ENCODE assay signal across 10 mouse cellular contexts in the genomic region with DNA sequence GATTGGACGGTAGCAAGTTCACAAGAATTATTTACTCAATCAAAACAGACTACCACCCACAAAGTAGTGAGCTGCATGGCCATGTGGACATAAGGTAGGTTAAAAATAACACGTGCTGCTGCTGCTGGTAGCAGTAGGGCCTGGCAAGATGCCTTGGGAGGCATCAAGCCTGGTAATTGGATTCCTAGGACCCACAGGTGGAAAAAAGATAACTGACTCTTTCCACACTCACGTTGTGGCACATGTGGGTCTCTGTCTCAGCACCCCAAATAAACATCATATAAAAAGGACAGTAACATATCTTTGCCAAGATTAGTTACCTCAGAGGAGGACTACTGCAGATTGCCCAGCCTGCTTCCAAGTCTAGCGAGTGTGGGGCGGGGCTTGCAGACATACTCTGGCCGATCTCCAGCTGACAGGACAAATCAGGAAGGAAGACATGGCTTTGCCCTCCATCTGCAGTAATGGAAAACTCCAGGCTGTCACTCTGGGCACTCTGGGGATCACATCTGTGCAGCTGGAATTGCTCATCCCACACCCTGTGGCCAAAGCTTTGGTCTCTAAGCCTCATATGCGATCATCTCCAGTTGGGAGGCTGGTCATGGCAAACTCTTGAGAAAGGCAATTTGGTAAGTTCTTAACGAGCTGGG.
DNase-seq lines count a peak whose midpoint lies in the region; ATAC-seq lines count a peak whose summit lies in the region.
"Had no signal": no experiment of that assay in that cellular context is flagged by ENCODE, and none has a peak within 500 bp of the region (broad histone marks: within the 10 kb centered on the region; RNA-seq: fewer than 3 reads in every experiment).

No protein-coding gene starts in this region.

- H3K36me3 ChIP-seq in heart, embryonic 11.5 days (ENCODE audit: control insufficient read depth, insufficient read depth, low read length): no peaks in the 10 kb centered on the region
- H3K36me3 ChIP-seq: intestine, embryonic 15.5 days had no signal

- peaks cover 5% of the 10 kb centered on the region for H3K4me1 ChIP-seq in heart, embryonic 11.5 days (ENCODE audit: control insufficient read depth, insufficient read depth, low read length)
- H3K4me1 ChIP-seq: intestine, embryonic 15.5 days had no signal

- WGBS in heart, embryonic 11.5 days (ENCODE audit: insufficient replicate concordance): 65% methylated on average over 8 of the region's 8 CpGs

- H3K9me3 ChIP-seq in heart, embryonic 11.5 days (replicated peaks; ENCODE audit: control insufficient read depth, low read length): no peaks in the 10 kb centered on the region
- H3K9me3 ChIP-seq: intestine, embryonic 15.5 days had no signal

- peak; percentile 60 to 67 for DNase-seq in heart, adult 18-20 months
- DNase-seq in cerebellum, adult 9-11 months: peak; percentile 85
- DNase-seq in heart, postnatal 25 days (ENCODE audit: low spot score): peak; percentile 24
- DNase-seq in lung, postnatal 14 days: peak; percentile 61
- DNase-seq in yolk sac, embryonic 10.5 days (ENCODE audit: low spot score): no peak
- no peak for DNase-seq in thymus, adult 18-20 months
- DNase-seq: liver had no signal

- ATAC-seq in heart, embryonic 11.5 days (replicated peaks; ENCODE audit: insufficient number of reproducible peaks, low FRiP score, low TSS enrichment): no peak
- no peak for ATAC-seq in monocyte, adult 5-6 weeks (replicated peaks; ENCODE audit: insufficient number of reproducible peaks, low FRiP score, low TSS enrichment, poor library complexity, severe bottlenecking)
- ATAC-seq: intestine, embryonic 15.5 days had no signal

- intact Hi-C loops in heart, postnatal 25 days (cut with DNase I): no loop called here

- H3K4me3 ChIP-seq in heart, embryonic 11.5 days (ENCODE audit: low read depth, low read length): no peak overlapping the region
- H3K4me3 ChIP-seq: intestine, embryonic 15.5 days had no signal

- H3K4me2 ChIP-seq in heart, embryonic 11.5 days: no peak overlapping the region
- H3K4me2 ChIP-seq: intestine, embryonic 15.5 days had no signal

- H3K9ac ChIP-seq in heart, embryonic 11.5 days (ENCODE audit: low read depth, low read length): no peak overlapping the region
- H3K9ac ChIP-seq: intestine, embryonic 15.5 days had no signal

- no peak overlapping the region for H3K27ac ChIP-seq in heart, embryonic 11.5 days (ENCODE audit: low read depth, low read length)
- H3K27ac ChIP-seq: intestine, embryonic 15.5 days had no signal

- no peaks in the 10 kb centered on the region for H3K27me3 ChIP-seq in heart, embryonic 11.5 days (ENCODE audit: control insufficient read depth, insufficient read depth, low read length)
- H3K27me3 ChIP-seq: intestine, embryonic 15.5 days had no signal

Comparison
In these comparisons a context has a peak if more than half of its experiments do, and no peak if none do; other contexts are left out.
1. DNase-seq: peak in heart, adult 18-20 months (2 of 2), cerebellum, adult 9-11 months (single experiment), heart, postnatal 25 days (single experiment) and lung, postnatal 14 days (single experiment); none in yolk sac, embryonic 10.5 days (single experiment) and thymus, adult 18-20 months (0 of 2).